Mouse (Mus musculus): ENCODE measurements around the gene Gpr180.

DNA sequence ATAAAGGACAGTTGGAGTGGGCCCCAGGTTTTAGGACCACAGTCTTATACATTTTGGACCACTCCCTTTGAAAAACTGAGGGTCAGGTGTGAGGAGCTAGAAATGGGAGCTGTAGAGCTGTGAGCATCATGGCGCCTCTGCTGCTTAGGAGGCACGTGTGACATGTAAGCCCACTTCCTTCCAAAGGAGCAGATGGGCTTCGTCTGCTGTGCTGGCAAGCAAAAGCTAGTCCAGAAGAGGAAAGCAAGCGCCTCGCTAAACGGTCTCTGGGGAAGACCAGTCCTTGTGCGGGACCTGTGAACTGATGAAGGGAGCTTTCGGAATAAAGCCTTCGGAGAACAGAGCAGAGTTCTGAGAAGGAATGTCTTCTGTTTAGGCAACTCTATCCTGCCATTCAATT lies 54.5 kb downstream of the Gpr180 start:
- TF ChIP-seq CTCF (IDR thresholded peaks at IDR 0.05; ENCODE audit: low read depth): no peak
- no peak for TF ChIP-seq EP300 (optimal IDR thresholded peaks at IDR 0.05)
